Mouse (Mus musculus) c-Kit-positive CD71-negative TER-119-negative erythroid progenitor cells, embryonic 14.5 days (primary cell): Measurements from ENCODE around the gene Dyrk2.

ENCODE experiments used
- DNase-seq: peaks from one replicate; pipeline ENCODE4 v3.0.0-alpha.2; 2013; ENCODE audit warnings: low read depth

Dyrk2 gene

DNA sequence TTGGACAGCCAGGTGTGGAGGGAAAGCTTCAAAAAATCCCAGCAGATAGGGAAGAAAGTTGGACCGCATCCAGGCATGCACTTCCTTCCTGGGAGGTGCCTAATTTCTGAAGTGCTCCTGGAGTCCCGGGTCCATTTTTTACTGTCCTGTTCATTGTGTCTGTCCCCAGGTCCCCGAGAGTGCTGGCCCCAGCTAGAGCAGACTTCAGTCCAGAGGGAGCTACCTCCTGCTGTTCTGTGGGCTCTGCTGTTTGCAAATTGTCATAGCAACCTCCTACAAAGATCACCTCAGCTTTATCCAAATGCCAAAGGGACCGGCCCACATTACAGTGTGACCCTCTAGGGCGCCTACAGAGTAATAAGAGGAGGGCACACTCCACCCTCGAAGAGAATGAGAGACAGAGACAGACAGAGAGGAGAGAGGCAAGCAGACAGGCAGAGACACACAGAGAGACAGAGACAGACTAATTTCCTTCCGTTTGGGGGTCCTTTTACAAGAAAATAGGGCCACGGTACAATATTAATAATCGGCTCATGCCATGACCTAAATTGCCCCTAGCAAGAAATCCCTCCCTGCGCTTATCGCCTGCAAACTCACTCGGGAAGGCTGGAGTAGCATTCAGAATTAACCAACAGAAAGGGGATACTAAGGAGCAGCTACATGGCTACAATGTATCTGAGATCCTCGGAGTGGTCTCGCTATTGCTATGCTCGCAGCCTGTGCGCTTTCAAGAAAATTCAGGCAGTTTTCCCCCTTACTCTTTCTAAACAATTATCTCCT, at the start of gene Dyrk2:
Gene Dyrk2, minus strand, starts transcription at position 9 of the 780 bp plus-strand sequence.
- no peak for DNase-seq

DNA sequence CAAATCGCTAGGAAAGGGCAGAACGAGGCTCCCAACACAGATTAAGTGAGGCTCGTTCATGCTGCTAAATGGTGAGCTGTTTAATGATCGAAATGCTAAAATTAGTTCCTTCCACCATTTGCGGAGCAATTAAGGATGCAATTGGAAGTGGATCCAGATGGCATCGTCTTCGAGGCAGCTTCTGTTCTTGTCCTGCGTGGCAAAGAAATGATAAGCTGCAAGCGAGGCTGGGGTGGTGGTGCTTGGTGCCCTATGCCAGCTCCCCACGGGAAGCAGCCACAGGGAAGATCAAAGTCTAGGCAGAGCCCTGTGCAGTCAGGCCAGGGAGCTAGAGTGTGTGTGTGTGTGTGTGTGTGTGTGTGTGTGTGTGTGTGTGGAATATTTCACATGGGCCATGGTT, 32.6 kb upstream of the Dyrk2 start:
- no peak for DNase-seq

DNA sequence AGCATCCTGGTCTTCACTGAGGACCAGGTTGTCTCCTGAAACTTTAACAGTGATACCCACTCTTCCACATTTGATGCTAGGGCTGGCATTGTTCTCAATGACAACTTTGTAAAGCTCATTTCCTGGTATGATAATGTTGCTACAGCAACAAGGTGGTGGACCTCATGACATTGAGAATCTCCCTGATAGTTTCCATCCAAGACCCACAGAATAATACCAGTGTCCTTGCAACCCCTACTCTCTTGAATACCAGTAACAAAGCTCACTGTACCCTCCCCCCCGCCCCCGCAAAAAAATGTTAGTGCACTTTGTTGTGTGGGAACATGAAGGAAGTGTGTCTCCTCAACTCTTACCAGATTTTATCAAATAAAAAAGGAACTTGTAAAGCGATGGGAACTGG, 23.6 kb upstream of the Dyrk2 start:
- DNase-seq: no peak

DNA sequence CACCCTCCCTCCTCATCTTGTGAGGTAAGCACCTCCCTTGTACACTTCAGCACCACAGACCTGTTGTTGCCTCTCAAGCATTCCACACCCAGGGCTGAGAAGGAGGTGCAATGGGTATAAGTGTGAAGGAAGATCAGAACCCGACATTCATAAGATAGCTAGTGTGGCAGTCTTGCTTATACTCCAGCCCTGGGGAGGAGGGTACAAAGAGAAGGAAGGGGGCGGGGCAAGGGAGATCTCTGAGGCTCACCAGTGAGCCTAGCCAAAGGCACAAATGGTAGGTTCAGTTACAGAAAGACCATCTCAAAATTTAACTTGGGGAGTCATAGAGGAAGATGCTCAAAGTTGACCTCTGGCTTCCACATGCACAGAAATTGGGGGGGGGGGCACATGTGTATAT, 14.1 kb upstream of the Dyrk2 start:
- DNase-seq: no peak

DNA sequence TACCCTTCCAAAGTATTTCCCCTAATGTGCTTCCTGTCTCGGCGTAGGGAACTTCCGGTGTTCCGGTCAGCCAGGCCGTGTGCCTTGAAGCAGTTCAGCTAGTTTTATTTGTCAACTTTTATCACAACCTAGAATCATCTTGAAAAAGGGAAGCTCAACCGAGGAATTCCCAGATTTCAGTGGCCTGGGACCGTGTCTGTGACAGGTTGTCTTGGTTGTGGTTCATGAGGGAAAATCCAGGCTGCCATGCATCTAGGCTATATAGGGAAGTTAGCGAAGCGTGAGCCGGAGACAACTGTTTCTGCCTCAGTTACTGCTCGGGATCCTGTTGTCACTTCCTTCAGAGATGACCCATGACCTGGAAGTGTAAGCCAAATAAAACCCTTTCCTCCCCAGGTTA, 13.3 kb upstream of the Dyrk2 start:
- DNase-seq: no peak

DNA sequence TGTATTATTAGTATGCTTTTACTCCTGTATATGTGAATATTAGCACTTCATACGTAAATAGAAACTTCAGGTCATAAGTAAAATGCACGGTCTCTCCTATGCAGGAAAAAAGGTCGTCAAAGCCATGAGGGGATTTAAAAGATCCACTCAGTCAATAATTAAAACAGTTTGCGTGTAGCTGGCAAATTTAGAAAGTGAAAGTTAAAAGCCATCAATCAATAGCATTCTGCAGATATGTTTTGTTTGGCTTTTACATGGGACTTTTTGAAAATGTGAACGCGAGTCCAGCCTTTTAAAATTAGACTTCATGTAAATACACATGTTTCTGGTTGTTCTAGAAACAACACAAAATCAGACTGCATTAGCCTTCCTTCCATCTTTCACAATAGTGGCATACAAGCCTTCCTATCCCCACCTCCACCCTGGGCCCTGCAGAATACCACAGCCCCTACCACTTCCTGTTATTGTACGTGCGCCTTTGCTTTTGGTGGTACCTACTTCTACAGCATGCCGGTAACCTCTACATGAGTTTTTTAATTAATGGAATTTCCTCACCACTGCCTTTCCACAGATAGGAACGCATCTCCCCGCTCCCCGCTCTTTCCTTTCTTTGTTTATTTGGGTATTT, 12.4 kb upstream of the Dyrk2 start:
- DNase-seq: no peak

DNA sequence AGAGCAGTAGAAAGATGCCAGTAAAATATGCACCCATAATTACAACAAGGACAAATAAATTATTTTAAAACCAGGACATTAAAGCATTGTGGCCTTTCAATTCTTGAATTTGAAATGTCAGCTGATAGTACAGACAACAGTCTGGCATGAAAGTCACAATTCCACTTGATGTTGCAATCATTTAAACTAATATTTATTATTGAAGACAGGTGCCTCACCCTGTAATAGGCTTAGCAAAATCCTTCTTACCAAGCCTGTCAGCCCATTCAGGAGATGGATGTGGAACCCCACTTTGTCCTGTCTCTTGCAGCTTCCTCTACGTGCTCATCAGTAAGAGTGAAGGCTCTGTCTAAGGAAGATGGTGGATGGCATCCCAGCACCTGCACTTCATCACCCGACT, 10.8 kb upstream of the Dyrk2 start:
- DNase-seq: no peak

DNA sequence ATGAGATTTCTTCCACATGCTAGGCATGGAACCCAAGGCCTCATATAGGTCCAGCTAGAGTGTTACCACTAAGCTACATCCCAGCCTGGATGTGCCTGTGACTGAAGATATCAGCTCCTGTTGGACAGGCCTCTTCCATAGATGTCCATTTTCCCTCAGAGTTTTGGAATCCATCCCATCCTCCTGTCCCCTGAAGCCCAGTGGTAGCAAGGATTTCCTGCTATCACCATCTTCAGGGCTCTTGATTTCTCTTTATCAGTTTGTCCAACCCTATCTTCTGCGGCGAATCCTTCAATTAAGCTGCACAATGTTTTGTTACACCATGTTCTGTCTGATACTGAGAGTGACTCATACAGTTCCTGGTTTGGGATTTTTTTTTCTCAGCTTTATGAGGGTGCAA, 2.2 kb upstream of the Dyrk2 start:
- DNase-seq: no peak

DNA sequence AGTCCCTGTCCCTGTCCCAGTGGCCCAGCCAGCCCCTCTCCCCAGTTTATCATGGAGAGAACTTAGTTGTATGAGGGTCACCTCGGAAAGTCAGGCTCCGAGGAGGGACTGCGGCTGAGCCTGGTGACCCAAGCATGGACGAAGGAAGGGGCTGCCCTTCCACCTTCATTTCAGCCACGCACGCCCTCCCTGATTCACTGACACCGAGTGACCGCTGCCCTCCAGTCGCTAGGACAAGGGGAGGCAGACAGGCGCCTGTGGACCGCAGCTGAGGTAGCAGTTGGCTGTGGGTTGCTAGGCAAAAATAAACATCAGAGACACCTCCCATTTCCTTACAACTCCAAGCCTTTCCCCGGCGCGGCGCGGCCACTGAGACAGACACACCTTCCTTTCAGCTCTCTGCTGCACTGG, 413 bp downstream of the Dyrk2 start:
- DNase-seq: peak; percentile 64

DNA sequence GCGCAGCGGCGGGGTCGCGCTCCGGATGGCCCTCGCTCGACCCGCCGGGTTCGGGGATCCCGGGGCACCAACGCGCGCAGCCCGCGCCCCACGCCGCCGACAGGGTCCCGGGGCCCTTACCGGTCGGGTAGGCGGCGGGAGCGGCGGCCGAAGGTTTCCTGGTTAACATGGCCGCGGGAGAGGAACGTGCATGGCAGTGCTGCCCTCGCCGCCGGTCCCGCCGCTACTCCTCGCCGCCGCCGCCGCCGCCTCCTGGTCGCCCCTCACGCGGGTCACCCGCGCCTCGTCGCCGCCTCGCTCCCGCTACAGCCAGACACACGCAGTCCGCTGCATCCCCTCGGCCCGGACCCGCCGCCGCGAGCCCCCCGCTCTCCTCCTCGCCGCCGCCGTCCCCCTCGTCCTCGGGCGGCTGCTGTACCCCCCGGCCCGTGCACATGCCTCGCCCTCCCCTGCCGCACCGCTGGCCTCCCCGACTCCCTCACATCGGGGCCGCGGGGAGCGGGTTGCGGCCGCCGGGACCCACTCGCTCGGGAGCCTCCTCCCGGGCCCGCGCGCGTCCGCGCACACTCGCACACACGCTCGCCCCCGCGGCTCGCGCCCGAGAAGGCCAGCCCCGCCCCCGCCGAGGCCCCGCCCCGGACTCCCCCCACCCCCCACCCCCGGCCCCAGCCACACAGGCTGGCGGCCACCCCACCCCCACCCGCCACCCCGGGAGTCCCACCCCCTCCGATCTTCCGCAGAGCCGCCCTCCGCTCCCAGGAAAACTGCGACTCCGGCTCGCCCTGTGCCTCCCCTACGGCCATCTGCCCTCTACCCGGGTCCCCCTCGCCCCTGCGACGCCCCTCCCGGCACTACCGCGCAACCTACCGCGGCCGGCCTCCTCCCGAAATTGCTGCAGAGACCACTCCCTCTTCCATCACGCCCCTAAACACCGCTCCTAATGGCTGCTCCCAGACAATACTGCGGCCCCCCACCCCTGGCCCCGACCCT, 1.1 kb downstream of the Dyrk2 start:
- DNase-seq: peak; percentile 57

DNA sequence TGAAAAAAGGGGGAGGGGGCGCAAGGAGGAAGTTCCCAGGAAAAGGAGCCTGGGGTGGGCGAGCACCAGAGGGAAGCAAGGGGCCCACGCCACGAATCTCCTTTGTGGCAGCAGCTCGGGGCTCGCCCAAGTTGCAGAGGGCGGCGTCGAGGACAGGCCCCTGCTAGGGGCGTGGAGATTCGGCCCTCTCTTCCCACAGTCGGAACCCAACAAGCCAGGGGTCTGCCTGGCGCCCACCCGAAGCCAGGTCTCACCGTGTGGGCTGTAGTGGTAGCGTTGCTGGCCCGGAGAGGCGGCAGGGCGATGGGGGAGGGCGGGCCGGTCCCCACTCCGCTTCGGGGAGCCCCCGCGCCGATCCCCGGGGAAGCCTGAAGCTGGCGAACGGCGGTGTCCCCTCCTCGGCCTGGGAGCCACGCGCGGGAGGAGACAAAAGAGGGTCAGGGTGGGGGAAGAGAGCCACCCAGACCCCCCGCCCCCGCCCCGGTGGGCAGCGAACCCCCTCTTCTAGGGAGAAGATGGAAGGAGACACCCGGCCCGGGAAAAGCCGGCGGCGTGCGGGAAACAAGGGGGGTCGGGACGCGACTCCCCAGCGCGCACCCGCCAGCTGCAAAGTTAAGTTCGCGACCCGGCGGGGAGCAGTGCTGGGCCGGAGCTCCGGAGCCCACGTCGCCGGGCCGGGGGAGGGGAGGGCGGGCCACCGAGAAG, 2.0 kb downstream of the Dyrk2 start:
- no peak for DNase-seq

DNA sequence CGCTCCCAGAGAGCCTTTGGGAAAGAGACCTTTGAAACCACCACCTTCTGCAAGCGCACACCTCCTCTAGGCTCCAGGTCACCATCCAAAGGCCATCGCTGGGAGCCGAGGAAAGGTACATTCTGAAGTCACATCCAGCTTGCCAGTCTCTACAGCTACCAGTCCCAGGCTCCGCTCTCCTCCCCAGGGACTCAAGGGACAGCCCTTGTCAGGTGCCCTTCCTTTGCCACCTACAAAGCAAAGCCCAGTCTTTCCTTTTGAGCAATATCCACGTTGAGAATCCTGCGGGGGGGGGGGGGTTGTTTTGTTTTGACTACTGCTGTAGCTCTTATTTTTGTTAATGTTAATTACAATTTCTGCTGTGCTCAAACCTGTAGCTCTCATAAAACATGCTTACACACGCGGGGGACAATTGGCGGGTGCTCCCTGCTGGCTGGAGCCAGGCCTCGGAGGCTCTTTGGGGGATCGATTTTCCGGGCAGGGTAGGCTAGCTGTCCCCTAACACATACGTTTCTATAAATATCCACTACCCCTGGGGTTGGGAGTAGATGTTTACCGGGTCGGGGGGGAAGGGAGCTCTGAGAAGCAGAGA, 2.6 kb downstream of the Dyrk2 start:
- no peak for DNase-seq

DNA sequence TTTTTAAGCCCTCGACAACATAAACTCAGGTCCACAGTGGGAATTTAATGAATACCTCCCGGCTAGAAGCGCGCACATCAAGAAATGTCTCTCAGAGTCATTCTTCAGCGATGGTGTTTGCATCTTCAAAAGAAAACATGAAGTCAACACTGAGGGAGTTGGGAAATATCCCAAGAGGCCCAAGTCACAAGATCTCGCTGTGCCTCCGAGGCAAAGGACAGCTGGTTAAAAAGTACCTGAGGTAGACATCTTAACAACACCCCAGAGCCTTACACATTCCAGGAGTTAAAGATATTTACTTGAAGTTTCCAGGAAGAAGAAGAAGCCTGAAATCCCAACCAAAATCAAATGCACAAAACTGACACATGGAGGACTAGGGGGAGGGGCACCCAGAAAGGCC, 5.0 kb downstream of the Dyrk2 start:
- DNase-seq: no peak

DNA sequence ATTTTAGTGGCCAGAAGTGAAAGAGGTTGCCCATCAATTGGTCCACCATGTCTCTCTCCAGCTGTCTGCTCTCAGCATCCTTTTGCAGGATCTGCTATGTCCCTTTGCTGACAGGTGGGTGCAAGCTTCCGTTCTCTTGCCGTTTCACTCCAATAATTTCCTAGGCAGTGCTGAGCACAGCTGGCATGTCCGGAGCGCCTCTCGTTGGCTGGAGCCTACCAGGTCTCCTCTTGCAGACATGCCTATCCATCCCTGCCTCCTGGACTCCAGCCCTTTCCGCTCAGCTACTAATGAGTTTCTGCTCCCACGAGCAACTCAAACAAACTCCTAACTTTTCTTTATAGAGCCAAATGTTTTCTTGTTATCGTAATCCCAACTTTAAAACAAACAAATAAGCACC, 6.4 kb downstream of the Dyrk2 start:
- no peak for DNase-seq

DNA sequence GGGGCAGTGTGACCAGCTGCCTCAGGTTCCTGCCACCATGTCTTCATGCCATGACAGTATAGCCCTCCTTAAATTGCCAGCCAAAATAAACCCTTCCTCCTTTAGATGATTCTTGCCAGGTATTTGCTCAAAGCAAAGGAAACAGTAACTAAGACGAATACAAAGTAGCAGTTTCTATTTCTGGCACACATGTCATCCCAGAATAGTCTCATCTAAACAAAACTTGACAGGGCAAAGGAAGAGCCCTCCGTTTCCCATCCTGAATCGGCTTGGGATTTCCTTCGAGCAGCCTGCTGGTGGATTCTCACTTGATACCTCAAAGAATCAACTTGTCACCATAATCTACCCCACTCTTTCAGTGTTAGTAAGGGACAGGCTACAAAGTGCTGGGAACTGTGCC, 7.8 kb downstream of the Dyrk2 start:
- no peak for DNase-seq

DNA sequence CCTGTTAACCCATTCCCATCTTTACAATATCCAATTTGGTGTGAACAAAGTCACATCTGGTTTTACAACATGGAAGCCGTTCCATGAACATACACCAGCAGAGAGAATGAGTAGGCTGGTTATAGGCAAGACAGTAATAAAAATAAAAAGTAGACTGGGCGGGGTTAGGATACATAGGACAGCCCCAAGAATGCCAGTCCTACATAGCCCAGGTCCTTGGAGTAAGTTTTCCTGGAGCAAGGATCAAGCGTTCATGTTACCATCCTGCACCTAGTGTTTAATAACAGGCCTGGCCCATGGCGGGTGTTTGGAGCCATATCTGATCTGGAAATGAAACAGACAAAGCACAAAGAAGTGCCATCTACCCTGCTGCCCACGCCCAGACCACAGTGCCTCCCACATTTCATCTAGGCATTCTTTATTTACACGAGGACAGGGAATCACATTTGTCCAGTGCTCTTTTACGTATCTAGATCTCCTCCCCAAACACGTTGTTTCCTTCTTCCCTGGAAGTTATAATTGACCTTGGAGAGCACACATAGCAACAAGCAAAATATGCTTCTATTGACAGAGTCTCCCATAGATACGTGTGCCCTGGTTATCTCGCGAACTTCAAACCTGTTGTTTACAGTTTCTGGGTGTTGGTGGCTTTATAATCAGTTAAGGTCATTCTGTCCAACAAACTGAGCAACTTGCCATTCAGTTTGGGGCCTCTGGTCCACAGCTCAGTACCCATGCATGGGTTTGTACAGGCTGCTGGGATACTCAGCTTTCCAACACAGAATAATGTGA, 8.6 kb downstream of the Dyrk2 start:
- DNase-seq: no peak

DNA sequence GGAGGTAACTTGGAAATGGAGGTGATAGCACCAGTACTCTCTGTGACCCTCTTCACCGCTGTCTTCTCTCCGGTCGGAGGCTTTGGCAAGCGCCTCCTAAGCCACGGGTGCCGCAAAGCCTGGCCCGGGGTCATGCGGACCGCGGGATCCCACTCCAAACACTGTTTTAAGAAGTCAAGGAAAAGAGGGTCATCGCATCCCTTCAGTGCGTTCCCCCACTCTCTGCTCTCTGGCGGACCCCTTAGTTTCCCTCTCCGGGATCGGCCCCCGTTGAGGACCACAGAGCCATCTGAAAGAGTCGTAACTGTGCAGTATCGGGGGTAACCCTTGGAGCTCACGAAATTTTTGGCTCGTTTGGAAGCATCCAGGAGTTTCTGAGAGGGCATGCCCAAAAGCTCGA, 10.4 kb downstream of the Dyrk2 start:
- no peak for DNase-seq

DNA sequence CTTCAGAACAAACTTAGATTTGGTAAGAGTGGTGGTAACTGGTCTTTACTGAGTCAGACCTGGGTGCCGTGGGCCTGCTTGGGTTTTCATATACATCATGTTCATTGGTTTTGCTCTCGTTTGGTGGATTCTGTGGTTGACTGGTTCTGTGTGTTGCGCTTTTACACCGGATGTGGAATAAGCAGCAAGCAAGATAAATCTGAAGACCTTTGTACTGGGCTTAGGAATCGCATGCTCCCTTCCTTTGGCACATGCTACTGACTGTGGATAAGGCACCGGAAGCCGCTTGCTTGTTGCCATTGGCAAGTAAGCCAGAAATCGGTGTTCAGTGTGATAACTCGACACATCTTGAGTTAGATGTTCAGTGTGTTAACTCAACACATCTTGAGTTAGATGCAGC, 15.4 kb downstream of the Dyrk2 start:
- no peak for DNase-seq

DNA sequence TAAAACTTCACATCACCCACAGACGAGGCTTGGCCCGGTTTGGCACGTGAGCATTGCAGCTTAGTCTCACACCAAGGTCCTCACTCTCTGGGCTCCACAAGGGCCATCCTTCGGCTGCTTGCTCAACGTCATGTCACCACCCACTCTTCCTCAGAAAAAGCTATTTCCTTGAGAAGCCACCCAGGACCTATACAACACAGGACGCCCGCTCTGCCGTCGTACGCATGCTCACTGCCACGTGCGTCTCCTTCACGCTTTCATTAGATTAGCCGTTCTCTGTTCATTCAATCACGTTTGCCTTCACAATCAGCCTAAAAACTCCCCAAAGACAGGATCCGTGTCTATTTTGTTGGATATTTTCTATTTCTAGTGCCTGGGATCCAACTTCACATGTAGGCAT, 17.5 kb downstream of the Dyrk2 start:
- DNase-seq: no peak

DNA sequence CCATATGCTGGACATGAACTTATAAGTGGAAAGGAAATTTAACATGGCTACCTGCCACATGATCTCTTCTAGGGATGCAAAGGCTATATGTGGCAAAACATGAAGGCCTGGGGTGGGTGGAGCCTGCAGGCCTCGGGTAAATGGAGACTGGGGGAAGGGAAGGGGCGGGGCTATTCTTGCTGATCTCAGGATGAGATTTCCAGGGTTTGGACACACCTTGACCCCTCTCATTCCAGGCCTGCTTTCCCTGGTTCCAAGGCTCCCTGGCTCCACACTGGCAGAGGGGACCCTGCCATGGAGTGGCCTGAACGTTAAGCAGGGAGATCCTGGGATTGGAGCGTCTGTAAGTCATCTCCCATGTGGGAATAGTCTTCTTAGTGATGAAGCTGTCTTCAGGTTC, 21.5 kb downstream of the Dyrk2 start:
- no peak for DNase-seq

DNA sequence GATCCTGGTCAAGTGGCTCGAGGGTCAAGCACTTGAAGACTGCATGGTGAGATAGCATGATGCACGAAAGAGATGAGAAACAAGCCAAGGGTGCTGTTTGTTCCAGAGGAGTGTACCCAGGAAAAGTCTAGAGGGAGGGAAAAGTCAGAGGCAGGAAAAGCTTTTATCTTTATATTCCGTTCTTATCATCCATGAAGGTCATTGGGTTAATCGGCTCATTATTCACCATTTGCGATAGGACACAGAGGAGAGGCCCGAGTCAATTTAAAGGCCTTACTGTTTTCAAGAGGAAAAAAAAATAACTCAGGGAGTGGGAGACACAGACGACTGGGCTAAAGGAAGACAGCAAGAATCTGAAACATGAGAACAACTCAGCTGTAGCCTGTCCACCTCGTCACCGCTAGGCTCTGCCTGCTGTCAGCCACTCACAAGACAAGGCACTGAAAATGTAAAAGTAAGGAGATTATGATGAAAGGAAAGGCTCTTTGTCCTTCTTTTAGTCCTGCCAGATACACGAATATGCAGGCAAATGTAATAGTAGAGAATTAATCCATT, 22.9 kb downstream of the Dyrk2 start:
- DNase-seq: no peak
